Mouse (Mus musculus): ENCODE results near the gene Rc3h2. TPM values are rescaled to one million over a fixed set of nuclear protein-coding genes. Genes with fewer than 3 reads are reported as not detected.
A peak's percentile ranks its signal among the peaks of the same experiment; 100 is the strongest.

Rc3h2 gene
- polyA plus RNA-seq (2014; fragmentation: Nextera tagmentation; extraction: Ambion mirVana), result 21.1 and 22.8 TPM in 2 replicates

GRCm38 (mm10) chr2:37422306-37423304 lies at the start of gene Rc3h2:
Gene Rc3h2 (minus strand): TSS chr2:37422903.
- under 1% methylated on average over 69 of the region's 75 CpGs for WGBS
- no peaks in the 10 kb centered on the region for H3K4me1 ChIP-seq (ENCODE audit: control insufficient read depth, insufficient read depth, low read length)

GRCm38 (mm10) chr2:37466266-37466665 lies 43.6 kb upstream of the Rc3h2 start:
- Histone ChIP-seq H3K9me3 (ENCODE audit: control insufficient read depth, low read length) (no peaks in the 10 kb centered on the region), H3K9ac (ENCODE audit: low read depth, low read length) (no peak overlapping the region), H3K36me3 (ENCODE audit: control insufficient read depth, insufficient read depth, low read length) (peaks cover 14% of the 10 kb centered on the region; the same call in 1 of the 2 replicates), H3K27me3 (ENCODE audit: control insufficient read depth, insufficient read depth, low read length) (no peaks in the 10 kb centered on the region), H3K4me2 (replicated peaks; ENCODE audit: low read depth, low read length) (no peak overlapping the region), H3K4me3 (ENCODE audit: low read length) (no peak overlapping the region), H3K4me1 (ENCODE audit: control insufficient read depth, insufficient read depth, low read length) (no peaks in the 10 kb centered on the region), H3K27ac (ENCODE audit: low read depth, low read length) (no peak overlapping the region)
- no peak for ATAC-seq (ENCODE audit: low FRiP score, low TSS enrichment)
- WGBS, result 96% methylated on average over 4 of the region's 4 CpGs

More at GRCm38 (mm10) chr2:37422306-37423304, at the start of gene Rc3h2:
- peak; percentile 99 for ATAC-seq (ENCODE audit: low FRiP score, low TSS enrichment)
- no peaks in the 10 kb centered on the region for H3K9me3 ChIP-seq (ENCODE audit: control insufficient read depth, low read length)
- peak within 1 kb of the TSS; percentile 97 for H3K27ac ChIP-seq (ENCODE audit: low read depth, low read length)
- H3K4me3 ChIP-seq (ENCODE audit: low read length), result peak within 1 kb of the TSS; percentile 95
- H3K4me2 ChIP-seq (replicated peaks; ENCODE audit: low read depth, low read length), result peak within 1 kb of the TSS; percentile 81
- no peaks in the 10 kb centered on the region for H3K27me3 ChIP-seq (ENCODE audit: control insufficient read depth, insufficient read depth, low read length)
- peaks cover 7% of the 10 kb centered on the region; the same call in 1 of the 2 replicates for H3K36me3 ChIP-seq (ENCODE audit: control insufficient read depth, insufficient read depth, low read length)
- H3K9ac ChIP-seq (ENCODE audit: low read depth, low read length), result peak within 1 kb of the TSS; percentile 98

DNA sequence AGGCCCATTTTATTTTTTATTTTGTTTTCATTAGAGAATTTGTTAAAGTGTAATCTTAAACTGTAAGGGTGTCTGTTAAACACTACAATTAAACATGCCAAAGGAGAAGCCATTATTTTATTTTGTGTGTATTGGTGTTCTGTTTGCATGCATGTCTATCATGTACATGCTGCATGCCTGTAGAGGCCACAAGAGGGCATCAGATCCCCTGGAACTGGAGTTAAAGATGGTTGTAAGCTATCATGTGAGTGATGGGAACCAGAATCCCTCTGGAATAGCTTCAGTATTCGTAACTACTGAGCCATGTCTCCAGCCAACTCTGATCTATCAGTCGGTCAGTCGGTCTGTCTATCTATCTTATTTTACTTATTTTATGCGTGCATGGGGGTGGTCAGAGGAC lies 38.0 kb upstream of the Rc3h2 start:
- Histone ChIP-seq H3K4me3 (ENCODE audit: low read length) (no peak overlapping the region), H3K9ac (ENCODE audit: low read depth, low read length) (no peak overlapping the region), H3K27me3 (ENCODE audit: control insufficient read depth, insufficient read depth, low read length) (no peaks in the 10 kb centered on the region), H3K4me1 (ENCODE audit: control insufficient read depth, insufficient read depth, low read length) (no peaks in the 10 kb centered on the region), H3K9me3 (ENCODE audit: control insufficient read depth, low read length) (no peaks in the 10 kb centered on the region), H3K27ac (ENCODE audit: low read depth, low read length) (no peak overlapping the region), H3K4me2 (replicated peaks; ENCODE audit: low read depth, low read length) (no peak overlapping the region), H3K36me3 (ENCODE audit: control insufficient read depth, insufficient read depth, low read length) (no peaks in the 10 kb centered on the region)
- ATAC-seq (ENCODE audit: low FRiP score, low TSS enrichment), result no peak
- 94% methylated on average over 4 of the region's 4 CpGs for WGBS

DNA sequence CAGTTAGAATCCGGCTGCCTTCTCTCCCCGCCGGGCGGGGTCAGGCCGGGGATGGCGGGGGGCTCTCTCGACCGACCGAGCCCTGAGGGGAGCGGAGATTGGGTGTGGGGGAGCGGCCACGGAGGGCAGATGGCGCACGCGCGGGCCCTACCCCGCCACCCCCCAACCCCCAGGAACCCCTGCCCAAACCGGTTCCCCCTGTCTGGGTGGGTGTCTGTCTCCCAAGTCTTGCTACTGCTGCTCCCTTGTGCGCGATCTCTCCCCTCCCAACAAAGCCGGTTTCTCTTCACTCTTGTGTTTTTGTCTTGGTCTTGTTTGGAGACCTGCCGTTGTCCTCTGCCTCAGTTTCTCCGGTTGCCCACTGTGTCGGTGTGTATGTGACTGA lies 29.7 kb upstream of the Rc3h2 start:
- Histone ChIP-seq H3K9ac (ENCODE audit: low read depth, low read length) (peak overlapping the region; percentile 93), H3K4me2 (replicated peaks; ENCODE audit: low read depth, low read length) (peak overlapping the region; percentile 85), H3K4me1 (ENCODE audit: control insufficient read depth, insufficient read depth, low read length) (peaks cover 9% of the 10 kb centered on the region), H3K27me3 (ENCODE audit: control insufficient read depth, insufficient read depth, low read length) (no peaks in the 10 kb centered on the region), H3K36me3 (ENCODE audit: control insufficient read depth, insufficient read depth, low read length) (no peaks in the 10 kb centered on the region), H3K9me3 (ENCODE audit: control insufficient read depth, low read length) (no peaks in the 10 kb centered on the region), H3K27ac (ENCODE audit: low read depth, low read length) (peak overlapping the region; percentile 66), H3K4me3 (ENCODE audit: low read length) (peak overlapping the region; percentile 93)
- ATAC-seq (ENCODE audit: low FRiP score, low TSS enrichment), result peak; percentile 85
- 0% methylated on average over 18 of the region's 24 CpGs for WGBS

GRCm38 (mm10) chr2:37451667-37452375 lies 29.1 kb upstream of the Rc3h2 start:
- H3K9ac ChIP-seq (ENCODE audit: low read depth, low read length), result peak overlapping the region; percentile 93
- 9% methylated on average over 38 of the region's 44 CpGs for WGBS
- no peaks in the 10 kb centered on the region for H3K9me3 ChIP-seq (ENCODE audit: control insufficient read depth, low read length)
- H3K27me3 ChIP-seq (ENCODE audit: control insufficient read depth, insufficient read depth, low read length), result no peaks in the 10 kb centered on the region
- H3K4me3 ChIP-seq (ENCODE audit: low read length), result peak overlapping the region; percentile 93
- H3K36me3 ChIP-seq (ENCODE audit: control insufficient read depth, insufficient read depth, low read length), result no peaks in the 10 kb centered on the region
- H3K4me1 ChIP-seq (ENCODE audit: control insufficient read depth, insufficient read depth, low read length), result peaks cover 9% of the 10 kb centered on the region
- peak overlapping the region; percentile 85 for H3K4me2 ChIP-seq (replicated peaks; ENCODE audit: low read depth, low read length)
- H3K27ac ChIP-seq (ENCODE audit: low read depth, low read length), result peak overlapping the region; percentile 66
- ATAC-seq (ENCODE audit: low FRiP score, low TSS enrichment), result peak; percentile 99

GRCm38 (mm10) chr2:37442611-37443591 lies 20.2 kb upstream of the Rc3h2 start, which contains the start of the genes Zbtb26, Zbtb6 and Rabgap1:
Gene Zbtb26 (minus strand): TSS chr2:37443135.
Gene Zbtb6 (minus strand): TSS chr2:37443171.
Gene Rabgap1 (plus strand): TSS chr2:37443279.
- ATAC-seq (ENCODE audit: low FRiP score, low TSS enrichment), result peak; percentile 100
- Histone ChIP-seq H3K4me1 (ENCODE audit: control insufficient read depth, insufficient read depth, low read length) (peaks cover 12% of the 10 kb centered on the region; the same call in 1 of the 2 replicates), H3K4me2 (replicated peaks; ENCODE audit: low read depth, low read length) (peak within 1 kb of the TSS; percentile 76)

GRCm38 (mm10) chr2:37431609-37432008 lies 8.9 kb upstream of the Rc3h2 start:
- no peaks in the 10 kb centered on the region for H3K9me3 ChIP-seq (ENCODE audit: control insufficient read depth, low read length)
- H3K27me3 ChIP-seq (ENCODE audit: control insufficient read depth, insufficient read depth, low read length), result no peaks in the 10 kb centered on the region
- peak overlapping the region; percentile 72 for H3K4me3 ChIP-seq (ENCODE audit: low read length)
- peak; percentile 8; the same call in 1 of the 2 replicates for ATAC-seq (ENCODE audit: low FRiP score, low TSS enrichment)
- H3K36me3 ChIP-seq (ENCODE audit: control insufficient read depth, insufficient read depth, low read length), result peaks cover 19% of the 10 kb centered on the region
- peak overlapping the region; percentile 76 for H3K4me2 ChIP-seq (replicated peaks; ENCODE audit: low read depth, low read length)
- peak overlapping the region; percentile 88; the same call in 1 of the 2 replicates for H3K9ac ChIP-seq (ENCODE audit: low read depth, low read length)
- H3K4me1 ChIP-seq (ENCODE audit: control insufficient read depth, insufficient read depth, low read length), result 0 out of 2 replicates have a peak, but pooled peaks cover 7% of the 10 kb centered on the region
- WGBS, result 24% methylated on average over 7 of the region's 7 CpGs
- peak overlapping the region; percentile 93 for H3K27ac ChIP-seq (ENCODE audit: low read depth, low read length)

More at GRCm38 (mm10) chr2:37442611-37443591, 20.2 kb upstream of the Rc3h2 start, which contains the start of the genes Zbtb26, Zbtb6 and Rabgap1:
- under 1% methylated on average over 49 of the region's 51 CpGs for WGBS
- H3K4me3 ChIP-seq (ENCODE audit: low read length), result peak within 1 kb of the TSS; percentile 95
- H3K36me3 ChIP-seq (ENCODE audit: control insufficient read depth, insufficient read depth, low read length), result no peaks in the 10 kb centered on the region; the same call in 1 of the 2 replicates
- H3K9me3 ChIP-seq (ENCODE audit: control insufficient read depth, low read length), result no peaks in the 10 kb centered on the region
- no peaks in the 10 kb centered on the region for H3K27me3 ChIP-seq (ENCODE audit: control insufficient read depth, insufficient read depth, low read length)
- peak within 1 kb of the TSS; percentile 92 for H3K9ac ChIP-seq (ENCODE audit: low read depth, low read length)
- H3K27ac ChIP-seq (ENCODE audit: low read depth, low read length), result peak within 1 kb of the TSS; percentile 90
